Mouse (Mus musculus): ENCODE data around the gene Gm28102.
"Not testable (repeated sequence)": the region's sequence is repeated elsewhere in the genome, so short reads cannot be mapped to it uniquely, and the experiment has no call there.

Gene Gm28102

DNA sequence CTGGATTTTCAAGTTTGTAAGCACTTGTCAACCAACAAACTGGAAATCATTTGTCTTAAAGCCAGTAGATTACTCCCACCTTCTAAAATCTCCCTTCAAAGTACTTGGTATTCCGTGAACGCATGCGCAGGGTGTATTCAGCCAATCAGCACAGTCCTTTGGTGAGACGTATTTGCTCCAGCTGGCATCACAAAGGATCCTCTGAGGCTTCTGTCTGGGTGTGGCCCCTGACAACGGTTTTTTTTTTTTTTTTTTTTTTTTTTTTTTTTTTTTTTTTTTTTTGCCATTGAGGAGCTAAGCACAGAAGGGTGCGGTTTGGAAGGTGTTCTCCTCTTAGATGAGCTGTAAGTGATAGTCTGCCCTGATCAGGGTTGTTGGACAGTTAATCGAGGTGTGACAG, at the start of gene Gm28102:
Gm28102 (plus strand) TSS at position 301 of the 400 bp plus-strand sequence.
- in situ Hi-C loops (cut with MboI; ENCODE audit: low sequenced_read_pairs): not testable (repeated sequence)

All from CH12F3 (cell line).